Comparison of ENCODE assay signal across 8 mouse cellular contexts in genomic region chr8:4323917-4324316, GRCm38 (mm10). TPM values are rescaled to one million over a fixed set of nuclear protein-coding genes. Genes with fewer than 3 reads are reported as not detected.
DNase-seq lines count a peak whose midpoint lies in the region; ATAC-seq and TF ChIP-seq lines count a peak whose summit lies in the region.

No protein-coding gene starts in this region.

- peak overlapping the region; percentile 100 for H3K9ac ChIP-seq in kidney, postnatal 0 days (ENCODE audit: low read depth, low read length)
- H3K9ac ChIP-seq in intestine, embryonic 16.5 days (ENCODE audit: low read depth, low read length) = peak overlapping the region; percentile 98
- H3K9ac ChIP-seq in neural tube, embryonic 12.5 days = peak overlapping the region; percentile 98

- peak overlapping the region; percentile 98 for H3K4me3 ChIP-seq in kidney, postnatal 0 days (replicated peaks; ENCODE audit: low read depth, low read length)
- H3K4me3 ChIP-seq in cortical plate, adult 2 months (ENCODE audit: insufficient read depth, low read length) = peak overlapping the region; percentile 98
- H3K4me3 ChIP-seq in intestine, embryonic 16.5 days (ENCODE audit: low read length) = peak overlapping the region; percentile 97
- peak overlapping the region; percentile 97 for H3K4me3 ChIP-seq in neural tube, embryonic 12.5 days

- peak overlapping the region; percentile 79 for H3K4me2 ChIP-seq in kidney, postnatal 0 days (ENCODE audit: low read length)
- H3K4me2 ChIP-seq in intestine, embryonic 16.5 days (ENCODE audit: low read depth, low read length) = peak overlapping the region; percentile 82
- H3K4me2 ChIP-seq in neural tube, embryonic 12.5 days (replicated peaks) = peak overlapping the region; percentile 91

- peaks cover 13% of the 10 kb centered on the region for H3K4me1 ChIP-seq in kidney, postnatal 0 days (replicated peaks; ENCODE audit: insufficient read depth, low read length)
- peaks cover 5% of the 10 kb centered on the region; the same call in 1 of the 2 replicates for H3K4me1 ChIP-seq in cortical plate, adult 2 months (ENCODE audit: control insufficient read depth, insufficient read depth, low read length)
- peaks cover 39% of the 10 kb centered on the region for H3K4me1 ChIP-seq in intestine, embryonic 16.5 days (ENCODE audit: control insufficient read depth, insufficient read depth, low read length)
- H3K4me1 ChIP-seq in neural tube, embryonic 12.5 days = peaks cover 26% of the 10 kb centered on the region

- ATAC-seq in kidney, postnatal 0 days (replicated peaks; ENCODE audit: low FRiP score, low read depth) = no peak
- ATAC-seq in intestine, embryonic 16.5 days = no peak
- no peak for ATAC-seq in neural tube, embryonic 12.5 days (ENCODE audit: low FRiP score, low read depth)

- H3K36me3 ChIP-seq in kidney, postnatal 0 days (ENCODE audit: insufficient read depth, low read length) = peaks cover 21% of the 10 kb centered on the region; the same call in 1 of the 2 replicates
- H3K36me3 ChIP-seq in intestine, embryonic 16.5 days (ENCODE audit: control insufficient read depth, insufficient read depth, low read length) = peaks cover 9% of the 10 kb centered on the region; the same call in 1 of the 2 replicates
- H3K36me3 ChIP-seq in neural tube, embryonic 12.5 days = peaks cover 38% of the 10 kb centered on the region

- peak overlapping the region; percentile 89; the same call in 1 of the 2 replicates for H3K27ac ChIP-seq in kidney, postnatal 0 days
- H3K27ac ChIP-seq in cortical plate, adult 2 months (ENCODE audit: insufficient read depth, low read length) = no peak overlapping the region
- 0 out of 2 replicates have a peak overlapping the region, but pooled peaks have one; percentile 19 for H3K27ac ChIP-seq in intestine, embryonic 16.5 days (ENCODE audit: low read length)
- no peak overlapping the region for H3K27ac ChIP-seq in neural tube, embryonic 12.5 days

- H3K9me3 ChIP-seq in kidney, postnatal 0 days (replicated peaks; ENCODE audit: low read length) = no peaks in the 10 kb centered on the region
- no peaks in the 10 kb centered on the region for H3K9me3 ChIP-seq in intestine, embryonic 16.5 days (ENCODE audit: control insufficient read depth, low read length)
- H3K9me3 ChIP-seq in neural tube, embryonic 12.5 days = no peaks in the 10 kb centered on the region

- TF ChIP-seq POLR2A in cortical plate, adult 2 months (IDR thresholded peaks at IDR 0.05; ENCODE audit: extremely low read depth, insufficient read depth, low read length) = no peak

- peak; percentile 19 for DNase-seq in kidney, postnatal 0 days (ENCODE audit: low spot score)
- DNase-seq in kidney, adult 8-10 months = no peak
- no peak for DNase-seq in right cerebral cortex, postnatal 36 days (ENCODE audit: low spot score in 2 of 2)
- DNase-seq in adrenal gland, postnatal 4 days (ENCODE audit: low spot score in 2 of 2) = no peak
- DNase-seq in frontal cortex, postnatal 10 days (ENCODE audit: low spot score in 2 of 2) = no peak

- H3K27me3 ChIP-seq in kidney, postnatal 0 days (ENCODE audit: insufficient read depth, low read length) = no peaks in the 10 kb centered on the region
- H3K27me3 ChIP-seq in intestine, embryonic 16.5 days (replicated peaks; ENCODE audit: control insufficient read depth, insufficient read depth, low read length) = no peaks in the 10 kb centered on the region
- H3K27me3 ChIP-seq in neural tube, embryonic 12.5 days (replicated peaks) = no peaks in the 10 kb centered on the region

- TF ChIP-seq CTCF in kidney, postnatal 0 days (IDR thresholded peaks at IDR 0.05; ENCODE audit: low read depth) = no peak
- TF ChIP-seq CTCF in cortical plate, adult 2 months (IDR thresholded peaks at IDR 0.05; ENCODE audit: extremely low read depth, insufficient read depth, low read length) = no peak

- 3% methylated on average over 6 of the region's 6 CpGs for WGBS in kidney, postnatal 0 days
- 3% methylated on average over 6 of the region's 6 CpGs for WGBS in intestine, embryonic 16.5 days
- WGBS in neural tube, embryonic 12.5 days = 5% methylated on average over 6 of the region's 6 CpGs

RNA-seq across cellular contexts. Expression of gene Ccl25, which starts 1.1 kb away (rescaled TPM):
- 10.0 and 10.4 TPM in 2 replicates for polyA plus RNA-seq in kidney, postnatal 0 days (2015; fragmentation: Nextera tagmentation; extraction: Ambion mirVana)
- 16.1 and 16.4 TPM in 2 replicates for polyA plus RNA-seq in cortical plate, adult 2 months (2012; rRNA removed)
- 142 and 168 TPM in 2 replicates for polyA plus RNA-seq in intestine, embryonic 16.5 days (2015; fragmentation: Nextera tagmentation; extraction: Ambion mirVana)
- polyA plus RNA-seq in neural tube, embryonic 12.5 days (2016; fragmentation: Nextera tagmentation; extraction: Ambion mirVana) = 21.2 and 22.8 TPM in 2 replicates
- 10 to 100 TPM; 22.7 to 26.9 TPM for total RNA-seq in adrenal gland, postnatal 4 days (2021)

RNA-seq across cellular contexts. Expression of gene Elavl1, which starts 1.3 kb away (rescaled TPM):
- polyA plus RNA-seq in kidney, postnatal 0 days (2015; fragmentation: Nextera tagmentation; extraction: Ambion mirVana) = 162 and 180 TPM in 2 replicates
- polyA plus RNA-seq in cortical plate, adult 2 months (2012; rRNA removed) = 35.1 and 35.6 TPM in 2 replicates
- 162 and 177 TPM in 2 replicates for polyA plus RNA-seq in intestine, embryonic 16.5 days (2015; fragmentation: Nextera tagmentation; extraction: Ambion mirVana)
- 222 and 233 TPM in 2 replicates for polyA plus RNA-seq in neural tube, embryonic 12.5 days (2016; fragmentation: Nextera tagmentation; extraction: Ambion mirVana)
- 10 to 100 TPM; 86.6 to 95.6 TPM for total RNA-seq in adrenal gland, postnatal 4 days (2021)

RNA-seq across cellular contexts. Expression of gene Timm44, which starts 48.2 kb away (rescaled TPM):
- 61.1 and 64.7 TPM in 2 replicates for polyA plus RNA-seq in kidney, postnatal 0 days (2015; fragmentation: Nextera tagmentation; extraction: Ambion mirVana)
- polyA plus RNA-seq in cortical plate, adult 2 months (2012; rRNA removed) = 92.9 and 111 TPM in 2 replicates
- 73.5 and 74.6 TPM in 2 replicates for polyA plus RNA-seq in intestine, embryonic 16.5 days (2015; fragmentation: Nextera tagmentation; extraction: Ambion mirVana)
- polyA plus RNA-seq in neural tube, embryonic 12.5 days (2016; fragmentation: Nextera tagmentation; extraction: Ambion mirVana) = 44.9 and 53.2 TPM in 2 replicates
- 100 to 1,000 TPM; 128 to 140 TPM for total RNA-seq in adrenal gland, postnatal 4 days (2021)

Comparison
In these comparisons a context has a peak if more than half of its experiments do, and no peak if none do; other contexts are left out.
1. H3K27ac ChIP-seq: peak in kidney, postnatal 0 days (single experiment) and intestine, embryonic 16.5 days (single experiment); none in cortical plate, adult 2 months (single experiment) and neural tube, embryonic 12.5 days (single experiment).
2. Peak in every context shown above with its lines, with median percentiles within 50 percentile points of each other: H3K4me2 ChIP-seq, H3K4me3 ChIP-seq and H3K9ac ChIP-seq.